Mouse (Mus musculus) CD4-positive naive resting alpha-beta T cell, adult 57 days (primary cell): ENCODE data around the gene 2010005H15Rik. TPM values are rescaled to one million over a fixed set of nuclear protein-coding genes. Genes with fewer than 3 reads are reported as not detected.

Experiments
- total RNA-seq: library from RNA; stranded (reverse); gene quantifications from one replicate; pipeline ENCODE4 v1.2.4, GENCODE M21; 2023

The 2010005H15Rik gene
- total RNA-seq: not detected

DNA sequence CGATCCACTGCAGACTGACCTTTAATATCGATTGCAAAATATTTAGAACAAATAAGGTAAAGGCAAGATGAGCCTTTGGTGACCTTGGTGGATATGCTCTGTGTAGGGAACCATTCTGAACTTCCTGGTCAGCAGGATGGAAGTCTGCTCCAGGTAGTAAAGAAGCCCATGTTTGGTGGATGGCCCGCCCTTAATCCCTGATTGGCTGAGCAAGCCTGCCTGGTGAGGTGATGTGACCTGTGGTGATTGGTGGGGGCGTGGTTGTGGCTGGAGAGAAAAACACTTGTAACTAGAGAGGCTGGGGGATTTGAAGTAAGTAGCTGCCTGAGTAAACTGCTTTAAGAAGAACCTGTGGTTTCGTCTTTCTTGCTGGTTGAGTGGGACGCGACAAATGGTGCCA, at the start of gene 2010005H15Rik:
Gene 2010005H15Rik, plus strand, starts transcription at position 301 of the 400 bp plus-strand sequence.

DNA sequence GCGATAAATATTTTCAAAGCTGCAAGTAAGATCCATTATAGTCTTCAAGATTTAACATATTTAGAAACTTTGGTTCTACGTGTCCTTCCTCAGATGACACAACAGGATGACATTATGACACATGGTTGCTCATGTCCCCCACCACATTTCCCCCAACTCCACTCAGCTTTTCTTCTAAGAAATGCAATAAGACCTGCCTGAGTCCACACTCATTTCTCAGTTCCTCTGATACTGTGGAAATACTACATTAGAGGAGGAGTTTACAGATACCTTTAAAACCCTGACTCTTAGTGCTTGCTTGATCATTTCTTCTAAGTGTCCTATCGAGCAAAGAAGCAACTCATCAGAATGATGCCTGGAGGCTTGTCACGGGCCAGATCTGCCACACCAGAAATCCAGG, 37.4 kb upstream of the 2010005H15Rik start, which contains the start of gene Gm5483:
Gene Gm5483, plus strand, starts transcription at position 301 of the 400 bp plus-strand sequence.

DNA sequence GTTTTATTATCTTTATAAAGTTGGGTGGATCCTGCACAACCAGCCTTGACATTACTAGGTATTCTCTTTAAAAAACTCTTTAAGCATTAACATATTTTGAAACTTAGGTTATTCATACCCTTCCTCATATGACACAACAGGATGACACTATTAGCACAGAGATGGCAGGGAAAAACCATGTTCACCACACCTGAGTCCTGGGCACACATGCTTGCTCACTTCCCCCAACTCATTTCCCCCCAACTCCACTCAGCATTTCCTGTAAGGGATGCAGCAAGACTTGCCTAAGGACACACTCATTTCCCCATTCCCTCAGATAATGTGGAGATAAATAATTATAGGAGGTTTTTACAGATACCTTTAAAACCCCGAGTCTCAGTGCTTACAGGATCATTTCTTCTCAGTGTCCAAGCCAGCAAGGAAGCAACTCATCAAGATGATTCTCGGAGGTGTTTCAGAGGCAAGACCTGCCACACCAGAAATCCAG, 11.3 kb upstream of the 2010005H15Rik start, which contains the start of gene Gm5416:
Gene Gm5416, plus strand, starts transcription at position 437 of the 487 bp plus-strand sequence.

DNA sequence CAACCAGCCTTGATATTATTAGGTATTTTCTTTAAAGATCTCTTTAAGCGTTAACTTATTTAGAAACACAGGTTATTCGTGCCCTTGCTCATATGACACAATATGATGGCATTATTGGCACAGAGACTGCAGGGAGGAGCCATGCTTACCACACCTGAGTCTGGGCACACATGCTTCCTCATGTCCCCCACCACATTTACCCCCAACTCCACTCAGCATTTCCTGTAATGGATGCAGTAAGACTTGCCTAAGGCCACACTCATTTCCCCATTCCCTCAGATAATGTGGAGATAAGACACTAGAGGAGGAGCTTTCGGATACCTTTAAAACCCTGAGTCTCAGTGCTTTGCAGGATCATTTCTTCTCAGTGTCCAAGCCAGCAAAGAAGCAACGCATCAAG, 55.5 kb downstream of the 2010005H15Rik start, which contains the start of gene Stfa1:
Gene Stfa1, plus strand, starts transcription at position 156 of the 400 bp plus-strand sequence.

Other genes starting within 250 kb of the 2010005H15Rik start
- 123 TPM for gene Kpna1, start 242.7 kb upstream of the 2010005H15Rik start, total RNA-seq
- gene Wdr5b, start 180.3 kb upstream of the 2010005H15Rik start, total RNA-seq: 9.0 TPM
- gene Fam162a, start 149.9 kb upstream of the 2010005H15Rik start, total RNA-seq: 42.8 TPM
- 24.9 TPM for gene Ccdc58, start 149.8 kb upstream of the 2010005H15Rik start, total RNA-seq
- not detected for gene Csta1, start 90.2 kb upstream of the 2010005H15Rik start, total RNA-seq
- not detected for gene Stfa2l1, start 64.7 kb upstream of the 2010005H15Rik start, total RNA-seq
- not detected for gene Gm5483, start 37.3 kb upstream of the 2010005H15Rik start, total RNA-seq
- not detected for gene Gm5416, start 11.1 kb upstream of the 2010005H15Rik start, total RNA-seq
- not detected for gene Stfa1, start 55.5 kb downstream of the 2010005H15Rik start, total RNA-seq
- not detected for gene BC117090, start 112.9 kb downstream of the 2010005H15Rik start, total RNA-seq
- gene BC100530, start 146.3 kb downstream of the 2010005H15Rik start, total RNA-seq: not detected
- gene Stfa2, start 187.0 kb downstream of the 2010005H15Rik start, total RNA-seq: not detected
- not detected for gene Stfa3, start 233.9 kb downstream of the 2010005H15Rik start, total RNA-seq